Mouse (Mus musculus): ENCODE measurements around the gene Odf4. TPM values are rescaled to one million over a fixed set of nuclear protein-coding genes. Genes with fewer than 3 reads are reported as not detected.
"Not testable (repeated sequence)": the region's sequence is repeated elsewhere in the genome, so short reads cannot be mapped to it uniquely, and the experiment has no call there.

Gene Odf4
- 0.79 and 1.2 TPM in 2 replicates for polyA plus RNA-seq (2012; rRNA removed)

GRCm38 (mm10) chr11:68926981-68927380, at the start of gene Odf4:
TSS of gene Odf4 (minus strand) at chr11:68927081.
- TF ChIP-seq POLR2A (IDR thresholded peaks at IDR 0.05; ENCODE audit: extremely low read depth, insufficient read depth, low read length) (no peak), CTCF (IDR thresholded peaks at IDR 0.05; ENCODE audit: extremely low read depth, insufficient read depth, low read length) (no peak)
- no peak within 1 kb of the TSS for H3K27ac ChIP-seq (ENCODE audit: insufficient read depth, low read length)
- no peak within 1 kb of the TSS for H3K4me3 ChIP-seq (ENCODE audit: insufficient read depth, low read length)
- no peaks in the 10 kb centered on the region for H3K4me1 ChIP-seq (ENCODE audit: control insufficient read depth, insufficient read depth, low read length)

- Histone ChIP-seq H3K27ac (ENCODE audit: insufficient read depth, low read length) (no peak overlapping the region), H3K4me3 (ENCODE audit: insufficient read depth, low read length) (no peak overlapping the region), H3K4me1 (ENCODE audit: control insufficient read depth, insufficient read depth, low read length) (no peaks in the 10 kb centered on the region)
- TF ChIP-seq CTCF (IDR thresholded peaks at IDR 0.05; ENCODE audit: extremely low read depth, insufficient read depth, low read length) (no peak), POLR2A (IDR thresholded peaks at IDR 0.05; ENCODE audit: extremely low read depth, insufficient read depth, low read length) (no peak)
Measured at GRCm38 (mm10) chr11:68975601-68976000, 48.7 kb upstream of the Odf4 start.

GRCm38 (mm10) chr11:68975085-68975484, 48.2 kb upstream of the Odf4 start, which contains the start of gene Rangrf:
TSS of gene Rangrf (minus strand) at chr11:68975185.
- H3K4me3 ChIP-seq (ENCODE audit: insufficient read depth, low read length) = peak within 1 kb of the TSS; percentile 39
- TF ChIP-seq POLR2A (IDR thresholded peaks at IDR 0.05; ENCODE audit: extremely low read depth, insufficient read depth, low read length) = no peak
- TF ChIP-seq CTCF (IDR thresholded peaks at IDR 0.05; ENCODE audit: extremely low read depth, insufficient read depth, low read length) = no peak
- no peak within 1 kb of the TSS for H3K27ac ChIP-seq (ENCODE audit: insufficient read depth, low read length)
- no peaks in the 10 kb centered on the region for H3K4me1 ChIP-seq (ENCODE audit: control insufficient read depth, insufficient read depth, low read length)

GRCm38 (mm10) chr11:68974059-68974450, 47.2 kb upstream of the Odf4 start:
- Histone ChIP-seq H3K4me1 (ENCODE audit: control insufficient read depth, insufficient read depth, low read length) (no peaks in the 10 kb centered on the region), H3K27ac (ENCODE audit: insufficient read depth, low read length) (no peak overlapping the region), H3K4me3 (ENCODE audit: insufficient read depth, low read length) (peak overlapping the region; percentile 39)
- no peak for TF ChIP-seq CTCF (IDR thresholded peaks at IDR 0.05; ENCODE audit: extremely low read depth, insufficient read depth, low read length)
- no peak for TF ChIP-seq POLR2A (IDR thresholded peaks at IDR 0.05; ENCODE audit: extremely low read depth, insufficient read depth, low read length)

GRCm38 (mm10) chr11:68973250-68974058, 46.6 kb upstream of the Odf4 start:
- H3K4me1 ChIP-seq (ENCODE audit: control insufficient read depth, insufficient read depth, low read length); H3K27ac ChIP-seq (ENCODE audit: insufficient read depth, low read length): not testable (repeated sequence)
- peak overlapping the region; percentile 39 for H3K4me3 ChIP-seq (ENCODE audit: insufficient read depth, low read length)

GRCm38 (mm10) chr11:68970232-68970631, 43.4 kb upstream of the Odf4 start:
- Histone ChIP-seq H3K4me3 (ENCODE audit: insufficient read depth, low read length) (no peak overlapping the region), H3K27ac (ENCODE audit: insufficient read depth, low read length) (no peak overlapping the region)
- TF ChIP-seq POLR2A (IDR thresholded peaks at IDR 0.05; ENCODE audit: extremely low read depth, insufficient read depth, low read length) (no peak), CTCF (IDR thresholded peaks at IDR 0.05; ENCODE audit: extremely low read depth, insufficient read depth, low read length) (no peak)

GRCm38 (mm10) chr11:68968752-68969151, 41.9 kb upstream of the Odf4 start:
- no peak for TF ChIP-seq POLR2A (IDR thresholded peaks at IDR 0.05; ENCODE audit: extremely low read depth, insufficient read depth, low read length)
- TF ChIP-seq CTCF (IDR thresholded peaks at IDR 0.05; ENCODE audit: extremely low read depth, insufficient read depth, low read length) = no peak
- H3K27ac ChIP-seq (ENCODE audit: insufficient read depth, low read length) = no peak overlapping the region
- H3K4me3 ChIP-seq (ENCODE audit: insufficient read depth, low read length) = peak overlapping the region; percentile 89; the same call in 1 of the 2 replicates
- H3K4me1 ChIP-seq (ENCODE audit: control insufficient read depth, insufficient read depth, low read length) = peaks cover 5% of the 10 kb centered on the region

More at GRCm38 (mm10) chr11:68970232-68970631, 43.4 kb upstream of the Odf4 start:
- H3K4me1 ChIP-seq (ENCODE audit: control insufficient read depth, insufficient read depth, low read length) = peaks cover 5% of the 10 kb centered on the region

- peak within 1 kb of the TSS; percentile 80 for H3K27ac ChIP-seq (ENCODE audit: insufficient read depth, low read length)
- peak within 1 kb of the TSS; percentile 89 for H3K4me3 ChIP-seq (ENCODE audit: insufficient read depth, low read length)
- H3K4me1 ChIP-seq (ENCODE audit: control insufficient read depth, insufficient read depth, low read length) = peaks cover 5% of the 10 kb centered on the region
- peak; percentile 67 for TF ChIP-seq POLR2A (IDR thresholded peaks at IDR 0.05; ENCODE audit: extremely low read depth, insufficient read depth, low read length)
- no peak for TF ChIP-seq CTCF (IDR thresholded peaks at IDR 0.05; ENCODE audit: extremely low read depth, insufficient read depth, low read length)
Measured at GRCm38 (mm10) chr11:68967337-68968282, 40.7 kb upstream of the Odf4 start, which contains the start of gene Slc25a35. TSS of gene Slc25a35 (plus strand) at chr11:68968131.

GRCm38 (mm10) chr11:68966554-68966953, 39.7 kb upstream of the Odf4 start:
- TF ChIP-seq CTCF (IDR thresholded peaks at IDR 0.05; ENCODE audit: extremely low read depth, insufficient read depth, low read length) = no peak
- no peak for TF ChIP-seq POLR2A (IDR thresholded peaks at IDR 0.05; ENCODE audit: extremely low read depth, insufficient read depth, low read length)
- no peak overlapping the region for H3K27ac ChIP-seq (ENCODE audit: insufficient read depth, low read length)
- H3K4me1 ChIP-seq (ENCODE audit: control insufficient read depth, insufficient read depth, low read length) = peaks cover 5% of the 10 kb centered on the region
- H3K4me3 ChIP-seq (ENCODE audit: insufficient read depth, low read length) = no peak overlapping the region
